Mouse (Mus musculus): ENCODE data around the gene Madd. TPM values are rescaled to one million over a fixed set of nuclear protein-coding genes. Genes with fewer than 3 reads are reported as not detected.

Gene Madd
- polyA plus RNA-seq, 1 experiment from 2014 or later = 5.3 TPM

- H3K4me1 ChIP-seq (ENCODE audit: control insufficient read depth, low read depth, low read length) = peaks cover 13% of the 10 kb centered on the region
- WGBS (ENCODE audit: insufficient replicate concordance) = under 1% methylated on average over 80 of the region's 81 CpGs
- ATAC-seq (ENCODE audit: low read depth) = peak; percentile 89
- peak overlapping the region; percentile 55 for H3K27ac ChIP-seq (ENCODE audit: low read length)
- no peaks in the 10 kb centered on the region for H3K27me3 ChIP-seq (ENCODE audit: control insufficient read depth, insufficient read depth, low read depth, low read length)
- peak overlapping the region; percentile 95 for H3K4me3 ChIP-seq (ENCODE audit: low read depth, low read length)
- peak overlapping the region; percentile 99 for H3K4me2 ChIP-seq (ENCODE audit: low read depth, low read length)
- H3K36me3 ChIP-seq (ENCODE audit: control insufficient read depth, insufficient read depth) = peaks cover 3% of the 10 kb centered on the region
- H3K9ac ChIP-seq (ENCODE audit: low read depth, low read length) = peak overlapping the region; percentile 84
- no peaks in the 10 kb centered on the region for H3K9me3 ChIP-seq (replicated peaks; ENCODE audit: control insufficient read depth, low read length)
Measured at GRCm38 (mm10) chr2:91182405-91183147, 1.1 kb downstream of the Madd start.

- no peaks in the 10 kb centered on the region for H3K27me3 ChIP-seq (ENCODE audit: control insufficient read depth, insufficient read depth, low read depth, low read length)
- WGBS (ENCODE audit: insufficient replicate concordance) = 3% methylated on average over 8 of the region's 8 CpGs
- H3K36me3 ChIP-seq (ENCODE audit: control insufficient read depth, insufficient read depth) = peaks cover 3% of the 10 kb centered on the region
- peaks cover 13% of the 10 kb centered on the region for H3K4me1 ChIP-seq (ENCODE audit: control insufficient read depth, low read depth, low read length)
- H3K4me2 ChIP-seq (ENCODE audit: low read depth, low read length) = peak overlapping the region; percentile 99
- peak overlapping the region; percentile 23; the same call in 1 of the 2 replicates for H3K9ac ChIP-seq (ENCODE audit: low read depth, low read length)
- H3K4me3 ChIP-seq (ENCODE audit: low read depth, low read length) = peak overlapping the region; percentile 95
- H3K9me3 ChIP-seq (replicated peaks; ENCODE audit: control insufficient read depth, low read length) = no peaks in the 10 kb centered on the region
- no peak for ATAC-seq (ENCODE audit: low read depth)
- no peak overlapping the region for H3K27ac ChIP-seq (ENCODE audit: low read length)
Measured at GRCm38 (mm10) chr2:91182016-91182404, 1.6 kb downstream of the Madd start.

- Histone ChIP-seq H3K9ac (ENCODE audit: low read depth, low read length) (no peak overlapping the region), H3K36me3 (ENCODE audit: control insufficient read depth, insufficient read depth) (peaks cover 3% of the 10 kb centered on the region), H3K27me3 (ENCODE audit: control insufficient read depth, insufficient read depth, low read depth, low read length) (no peaks in the 10 kb centered on the region), H3K4me3 (ENCODE audit: low read depth, low read length) (no peak overlapping the region), H3K27ac (ENCODE audit: low read length) (no peak overlapping the region), H3K4me2 (ENCODE audit: low read depth, low read length) (no peak overlapping the region), H3K9me3 (replicated peaks; ENCODE audit: control insufficient read depth, low read length) (no peaks in the 10 kb centered on the region), H3K4me1 (ENCODE audit: control insufficient read depth, low read depth, low read length) (peaks cover 13% of the 10 kb centered on the region)
- no peak for ATAC-seq (ENCODE audit: low read depth)
- 57% methylated on average over 5 of the region's 5 CpGs for WGBS (ENCODE audit: insufficient replicate concordance)
Measured at GRCm38 (mm10) chr2:91180706-91181105, 2.9 kb downstream of the Madd start.

- 63% methylated on average over 4 of the region's 4 CpGs for WGBS (ENCODE audit: insufficient replicate concordance)
- no peak for ATAC-seq (ENCODE audit: low read depth)
- Histone ChIP-seq H3K27me3 (ENCODE audit: control insufficient read depth, insufficient read depth, low read depth, low read length) (no peaks in the 10 kb centered on the region), H3K4me2 (ENCODE audit: low read depth, low read length) (no peak overlapping the region), H3K9ac (ENCODE audit: low read depth, low read length) (no peak overlapping the region), H3K36me3 (ENCODE audit: control insufficient read depth, insufficient read depth) (peaks cover 3% of the 10 kb centered on the region), H3K27ac (ENCODE audit: low read length) (no peak overlapping the region), H3K4me1 (ENCODE audit: control insufficient read depth, low read depth, low read length) (peaks cover 13% of the 10 kb centered on the region), H3K9me3 (replicated peaks; ENCODE audit: control insufficient read depth, low read length) (no peaks in the 10 kb centered on the region), H3K4me3 (ENCODE audit: low read depth, low read length) (no peak overlapping the region)
Measured at GRCm38 (mm10) chr2:91179825-91180224, 3.8 kb downstream of the Madd start.

GRCm38 (mm10) chr2:91176234-91176633, 7.4 kb downstream of the Madd start:
- no peaks in the 10 kb centered on the region for H3K9me3 ChIP-seq (replicated peaks; ENCODE audit: control insufficient read depth, low read length)
- no peak for ATAC-seq (ENCODE audit: low read depth)
- H3K9ac ChIP-seq (ENCODE audit: low read depth, low read length) = no peak overlapping the region
- 68% methylated on average over 6 of the region's 6 CpGs for WGBS (ENCODE audit: insufficient replicate concordance)
- no peak overlapping the region for H3K4me3 ChIP-seq (ENCODE audit: low read depth, low read length)
- H3K36me3 ChIP-seq (ENCODE audit: control insufficient read depth, insufficient read depth) = peaks cover 5% of the 10 kb centered on the region
- H3K4me1 ChIP-seq (ENCODE audit: control insufficient read depth, low read depth, low read length) = no peaks in the 10 kb centered on the region
- no peak overlapping the region for H3K27ac ChIP-seq (ENCODE audit: low read length)
- H3K4me2 ChIP-seq (ENCODE audit: low read depth, low read length) = no peak overlapping the region
- no peaks in the 10 kb centered on the region for H3K27me3 ChIP-seq (ENCODE audit: control insufficient read depth, insufficient read depth, low read depth, low read length)

GRCm38 (mm10) chr2:91175490-91175889, 8.1 kb downstream of the Madd start:
- Histone ChIP-seq H3K4me2 (ENCODE audit: low read depth, low read length) (no peak overlapping the region), H3K9me3 (replicated peaks; ENCODE audit: control insufficient read depth, low read length) (no peaks in the 10 kb centered on the region), H3K36me3 (ENCODE audit: control insufficient read depth, insufficient read depth) (peaks cover 5% of the 10 kb centered on the region), H3K9ac (ENCODE audit: low read depth, low read length) (no peak overlapping the region), H3K27me3 (ENCODE audit: control insufficient read depth, insufficient read depth, low read depth, low read length) (no peaks in the 10 kb centered on the region), H3K4me1 (ENCODE audit: control insufficient read depth, low read depth, low read length) (no peaks in the 10 kb centered on the region), H3K27ac (ENCODE audit: low read length) (no peak overlapping the region), H3K4me3 (ENCODE audit: low read depth, low read length) (no peak overlapping the region)
- 74% methylated on average over 4 of the region's 4 CpGs for WGBS (ENCODE audit: insufficient replicate concordance)
- no peak for ATAC-seq (ENCODE audit: low read depth)

- Histone ChIP-seq H3K36me3 (ENCODE audit: control insufficient read depth, insufficient read depth) (peaks cover 4% of the 10 kb centered on the region; the same call in 1 of the 2 replicates), H3K4me3 (ENCODE audit: low read depth, low read length) (no peak overlapping the region), H3K4me2 (ENCODE audit: low read depth, low read length) (no peak overlapping the region), H3K27me3 (ENCODE audit: control insufficient read depth, insufficient read depth, low read depth, low read length) (no peaks in the 10 kb centered on the region), H3K9me3 (replicated peaks; ENCODE audit: control insufficient read depth, low read length) (no peaks in the 10 kb centered on the region), H3K27ac (ENCODE audit: low read length) (no peak overlapping the region), H3K9ac (ENCODE audit: low read depth, low read length) (no peak overlapping the region), H3K4me1 (ENCODE audit: control insufficient read depth, low read depth, low read length) (peaks cover 5% of the 10 kb centered on the region)
- no peak for ATAC-seq (ENCODE audit: low read depth)
- 81% methylated on average over 25 of the region's 25 CpGs for WGBS (ENCODE audit: insufficient replicate concordance)
Measured at GRCm38 (mm10) chr2:91169587-91170322, 13.9 kb downstream of the Madd start.

- Histone ChIP-seq H3K27ac (ENCODE audit: low read length) (no peak overlapping the region), H3K4me1 (ENCODE audit: control insufficient read depth, low read depth, low read length) (peaks cover 16% of the 10 kb centered on the region), H3K27me3 (ENCODE audit: control insufficient read depth, insufficient read depth, low read depth, low read length) (no peaks in the 10 kb centered on the region), H3K36me3 (ENCODE audit: control insufficient read depth, insufficient read depth) (peaks cover 2% of the 10 kb centered on the region; the same call in 1 of the 2 replicates), H3K4me2 (ENCODE audit: low read depth, low read length) (no peak overlapping the region), H3K4me3 (ENCODE audit: low read depth, low read length) (no peak overlapping the region), H3K9ac (ENCODE audit: low read depth, low read length) (no peak overlapping the region), H3K9me3 (replicated peaks; ENCODE audit: control insufficient read depth, low read length) (no peaks in the 10 kb centered on the region)
- 70% methylated on average over 4 of the region's 4 CpGs for WGBS (ENCODE audit: insufficient replicate concordance)
- ATAC-seq (ENCODE audit: low read depth) = no peak
Measured at GRCm38 (mm10) chr2:91167629-91168028, 16.0 kb downstream of the Madd start.

GRCm38 (mm10) chr2:91164991-91165390, 18.6 kb downstream of the Madd start:
- Histone ChIP-seq H3K4me2 (ENCODE audit: low read depth, low read length) (no peak overlapping the region), H3K9me3 (replicated peaks; ENCODE audit: control insufficient read depth, low read length) (no peaks in the 10 kb centered on the region), H3K9ac (ENCODE audit: low read depth, low read length) (no peak overlapping the region), H3K4me3 (ENCODE audit: low read depth, low read length) (no peak overlapping the region), H3K36me3 (ENCODE audit: control insufficient read depth, insufficient read depth) (peaks cover 2% of the 10 kb centered on the region; the same call in 1 of the 2 replicates), H3K27me3 (ENCODE audit: control insufficient read depth, insufficient read depth, low read depth, low read length) (no peaks in the 10 kb centered on the region), H3K27ac (ENCODE audit: low read length) (no peak overlapping the region), H3K4me1 (ENCODE audit: control insufficient read depth, low read depth, low read length) (peaks cover 16% of the 10 kb centered on the region)
- WGBS (ENCODE audit: insufficient replicate concordance) = 31% methylated on average over 6 of the region's 6 CpGs
- peak; percentile 78 for ATAC-seq (ENCODE audit: low read depth)

Measured in liver, embryonic 16.5 days (tissue).